Mouse (Mus musculus) gastrocnemius, adult 18-20 months (tissue): ENCODE results near the gene Foxl1. TPM values are rescaled to one million over a fixed set of nuclear protein-coding genes. Genes with fewer than 3 reads are reported as not detected.
"Not testable (repeated sequence)": the region's sequence is repeated elsewhere in the genome, so short reads cannot be mapped to it uniquely, and the experiment has no call there.

Experiments used
- DNase-seq: peaks from one replicate; pipeline ENCODE4 v3.0.0; 2021; ENCODE audit warnings: low spot score
- total RNA-seq, 2 experiments: library from RNA; stranded (reverse); gene quantifications; 2 replicates each; pipeline ENCODE4 v1.2.3; 2021

Foxl1 gene
- total RNA-seq, 2 experiments from 2014 or later: not detected

GRCm38 (mm10) chr8:121124547-121125239 lies 3.0 kb upstream of the Foxl1 start:
- no peak for DNase-seq

- peak; percentile 43 for DNase-seq
Observed at GRCm38 (mm10) chr8:121125311-121125876, 2.3 kb upstream of the Foxl1 start.

GRCm38 (mm10) chr8:121126191-121126590 lies 1.5 kb upstream of the Foxl1 start:
- DNase-seq: no peak

- no peak for DNase-seq
Observed at GRCm38 (mm10) chr8:121126694-121127093, 1.0 kb upstream of the Foxl1 start.

DNA sequence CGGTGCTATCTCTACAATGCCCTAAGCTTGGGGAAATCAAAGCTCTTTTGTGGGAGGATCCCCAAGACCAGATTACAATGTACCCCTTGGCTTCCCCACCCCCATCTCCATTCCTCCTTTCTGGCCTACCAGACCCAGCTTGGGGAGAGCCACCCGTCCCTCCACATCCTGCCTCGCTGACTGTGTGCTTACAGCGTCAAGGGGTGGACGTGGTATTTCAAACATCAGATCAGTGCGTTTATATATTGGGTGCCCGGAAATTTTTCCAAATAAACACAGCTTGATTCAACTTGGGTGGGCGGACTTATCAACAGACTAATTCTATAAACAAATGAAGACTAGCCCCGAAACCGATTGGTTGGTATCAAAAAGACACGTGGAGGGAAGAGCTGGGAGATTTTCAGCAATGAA lies 444 bp upstream of the Foxl1 start:
- no peak for DNase-seq

GRCm38 (mm10) chr8:121128531-121129264 lies 958 bp downstream of the Foxl1 start:
- no peak for DNase-seq

DNA sequence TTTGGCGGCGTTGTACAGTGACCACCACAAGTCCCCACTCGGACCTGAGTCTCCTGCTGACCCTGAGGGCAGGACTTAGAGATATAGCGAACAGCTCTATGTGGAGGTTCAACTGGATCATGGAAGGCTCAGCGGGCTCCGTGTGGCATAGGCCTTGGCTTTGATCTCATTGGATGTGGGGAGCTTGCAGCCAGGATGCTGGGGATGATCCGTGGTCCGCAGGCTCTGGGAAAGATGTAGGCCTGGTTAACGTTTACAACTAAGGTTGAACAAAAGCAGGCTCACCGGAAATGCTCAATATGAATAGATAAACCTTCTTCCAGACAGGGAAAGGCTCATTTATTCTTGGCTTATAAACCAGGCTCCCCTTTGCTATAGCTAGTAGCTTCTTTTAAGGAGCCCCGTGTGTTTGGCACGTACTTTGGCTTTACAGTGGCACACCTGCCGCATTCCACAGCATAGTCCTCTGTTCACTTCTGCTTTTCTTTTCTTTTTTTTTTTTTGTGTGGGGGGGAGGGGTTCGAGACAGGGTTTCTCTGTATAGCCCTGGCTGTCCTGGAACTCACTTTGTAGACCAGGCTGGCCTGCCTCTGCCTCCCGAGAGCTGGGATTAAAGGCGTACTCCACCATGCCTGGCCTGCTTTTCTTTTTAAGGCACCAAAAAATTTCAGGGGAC lies 1.7 kb downstream of the Foxl1 start:
- DNase-seq: no peak

DNA sequence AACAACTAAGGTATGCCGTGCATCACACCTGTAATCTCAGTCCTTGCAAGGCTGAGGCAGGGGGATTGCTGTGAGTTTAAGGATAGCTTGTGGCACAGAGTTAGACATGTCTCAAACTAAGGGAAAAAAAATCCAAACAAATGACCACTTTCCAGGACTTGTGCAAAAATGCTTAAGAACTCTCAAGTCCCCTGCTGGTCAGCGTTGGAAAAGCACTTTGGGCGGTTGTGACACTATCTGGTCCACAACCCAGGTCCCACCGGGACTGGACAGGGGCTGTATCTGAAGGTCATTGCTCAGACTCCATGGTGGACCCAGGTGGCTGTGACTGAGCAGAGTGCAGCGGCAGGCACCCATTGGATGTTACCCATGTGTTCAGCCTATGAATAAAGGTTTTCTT lies 2.8 kb downstream of the Foxl1 start:
- no peak for DNase-seq

GRCm38 (mm10) chr8:121132961-121133513 lies 5.3 kb downstream of the Foxl1 start:
- DNase-seq: no peak

DNA sequence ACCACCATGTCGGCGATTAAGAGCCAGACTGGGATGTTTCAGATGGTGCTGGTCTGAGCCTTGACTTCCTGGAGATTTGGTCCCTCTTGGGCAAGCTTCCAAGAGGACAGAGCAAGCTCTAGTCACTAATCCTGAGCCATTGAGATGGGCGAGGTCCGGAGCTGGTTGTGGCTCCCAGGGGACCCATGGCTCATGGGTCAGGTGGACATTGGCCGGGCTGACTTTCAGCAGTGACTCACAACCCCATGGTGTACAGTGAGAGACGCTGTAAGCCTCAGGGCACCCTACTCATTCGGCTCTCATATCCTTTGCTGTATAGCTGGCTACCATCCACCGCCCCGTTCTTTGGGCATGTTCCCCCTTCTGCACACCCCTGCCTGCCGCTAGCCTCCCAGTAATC lies 6.4 kb downstream of the Foxl1 start:
- no peak for DNase-seq

- DNase-seq: no peak
Observed at GRCm38 (mm10) chr8:121134512-121134911, 6.8 kb downstream of the Foxl1 start.

DNA sequence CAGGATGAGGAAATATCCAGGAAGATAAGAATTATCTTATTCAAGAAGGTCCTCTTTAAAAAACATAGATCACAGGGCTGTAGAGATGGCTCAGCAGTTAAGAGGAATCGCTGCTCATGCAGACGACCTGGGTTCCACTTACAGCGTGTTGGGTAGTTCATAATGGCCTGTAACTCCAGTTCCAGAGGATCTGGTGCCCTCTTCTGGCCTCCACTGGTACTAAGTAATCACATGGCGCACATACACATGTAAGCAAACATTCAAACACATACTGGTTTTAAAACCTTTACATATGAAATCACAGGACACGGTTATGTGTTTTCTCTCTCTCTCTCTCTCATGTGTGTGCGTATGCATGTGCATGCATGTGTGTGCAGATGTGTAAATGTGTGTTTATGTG lies 9.1 kb downstream of the Foxl1 start:
- DNase-seq: no peak

DNA sequence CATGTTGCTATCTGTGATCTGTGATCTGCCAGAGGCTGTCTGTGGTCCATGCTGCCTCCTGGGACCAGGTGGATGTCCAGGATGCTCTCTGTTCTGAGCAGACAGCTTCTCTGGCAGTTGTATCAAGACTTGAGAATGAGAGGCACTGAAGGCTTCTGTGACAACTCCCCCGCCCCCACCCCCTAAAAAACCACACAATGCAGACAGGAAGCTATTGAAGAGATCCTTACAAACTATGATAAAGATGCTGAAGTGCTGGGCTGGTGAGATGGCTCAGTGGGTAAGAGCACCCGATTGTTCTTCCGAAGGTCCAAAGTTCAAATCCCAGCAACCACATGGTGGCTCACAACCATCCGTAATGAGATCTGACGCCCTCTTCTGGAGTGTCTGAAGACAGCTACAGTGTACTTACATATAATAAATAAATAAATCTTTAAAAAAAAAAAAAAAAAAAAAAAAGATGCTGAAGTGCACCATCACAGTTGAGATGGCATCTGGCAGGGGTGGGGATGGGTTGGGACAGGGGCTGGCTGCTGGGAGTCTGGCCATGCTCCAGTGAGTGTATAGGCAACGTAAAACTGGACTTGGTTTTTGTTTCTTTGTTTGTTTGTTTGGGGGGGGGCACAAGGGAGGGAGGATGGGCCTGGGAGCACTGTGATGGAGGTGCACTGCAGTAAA lies 17.9 kb downstream of the Foxl1 start:
- not testable (repeated sequence) for DNase-seq

GRCm38 (mm10) chr8:121148573-121149083 lies 20.9 kb downstream of the Foxl1 start:
- DNase-seq: no peak

GRCm38 (mm10) chr8:121152394-121152793 lies 24.7 kb downstream of the Foxl1 start:
- peak; percentile 68 for DNase-seq

- no peak for DNase-seq
Observed at GRCm38 (mm10) chr8:121156990-121157491, 29.3 kb downstream of the Foxl1 start.

DNA sequence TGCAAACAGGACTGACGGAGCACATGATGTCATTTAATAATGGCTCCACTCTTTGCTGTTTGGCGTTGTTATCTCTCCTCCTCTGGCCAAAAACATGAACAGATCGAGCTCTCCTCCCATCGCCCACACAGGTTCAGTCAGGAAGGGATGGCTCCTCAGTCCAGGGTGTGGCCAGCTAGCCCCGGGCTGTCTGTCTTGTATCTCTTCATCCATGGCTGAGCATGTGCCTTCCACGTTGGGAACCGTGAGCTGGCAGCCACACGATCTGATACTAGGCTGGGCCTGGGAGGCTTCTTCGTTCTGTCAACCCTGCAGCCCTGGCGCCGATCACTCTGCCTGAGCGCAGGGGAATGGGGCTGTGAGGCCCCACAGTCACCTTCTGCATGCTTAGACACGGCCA lies 31.1 kb downstream of the Foxl1 start:
- no peak for DNase-seq

- DNase-seq: no peak
Observed at GRCm38 (mm10) chr8:121161437-121161836, 33.7 kb downstream of the Foxl1 start.

GRCm38 (mm10) chr8:121162413-121162812 lies 34.7 kb downstream of the Foxl1 start:
- DNase-seq: no peak

DNA sequence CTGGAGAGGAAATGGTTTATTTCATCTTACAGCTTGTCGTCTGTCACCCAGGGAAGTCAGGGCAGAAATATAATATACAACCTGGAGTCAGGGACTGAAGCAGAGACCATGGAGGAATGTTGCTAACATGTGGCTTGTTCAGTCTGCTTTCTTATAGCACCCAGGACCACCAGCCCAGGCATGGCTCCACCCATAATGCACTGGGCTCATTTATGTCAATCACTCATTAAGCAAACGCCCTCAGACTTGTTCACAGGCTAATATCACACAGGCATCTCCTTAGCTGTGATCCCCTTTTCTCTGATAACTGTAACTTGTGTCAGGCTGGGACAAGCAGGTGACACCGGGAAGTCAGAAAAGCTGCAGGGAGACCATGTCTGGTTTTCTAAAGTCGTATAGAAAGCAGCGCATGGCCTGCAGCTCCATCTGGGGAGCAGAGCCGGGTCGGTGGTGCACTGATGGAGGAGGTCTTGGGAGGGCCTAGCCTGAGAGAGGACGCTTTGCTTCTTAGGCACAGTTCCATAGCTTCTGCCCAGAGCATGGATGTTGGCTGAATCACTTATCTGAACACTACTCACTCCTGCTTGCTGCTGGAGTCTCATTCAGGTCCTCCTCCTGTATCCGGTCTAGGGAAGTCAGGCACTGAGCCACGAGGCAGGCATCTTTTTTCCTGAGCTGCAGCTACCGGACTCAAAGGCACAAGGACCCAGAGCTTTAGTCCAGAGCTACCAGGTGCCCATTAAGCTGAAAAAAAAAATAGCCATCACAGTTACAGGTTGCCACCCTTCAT lies 35.4 kb downstream of the Foxl1 start:
- no peak for DNase-seq
